ENCODE assay signal across 8 mouse cellular contexts in the genomic region with DNA sequence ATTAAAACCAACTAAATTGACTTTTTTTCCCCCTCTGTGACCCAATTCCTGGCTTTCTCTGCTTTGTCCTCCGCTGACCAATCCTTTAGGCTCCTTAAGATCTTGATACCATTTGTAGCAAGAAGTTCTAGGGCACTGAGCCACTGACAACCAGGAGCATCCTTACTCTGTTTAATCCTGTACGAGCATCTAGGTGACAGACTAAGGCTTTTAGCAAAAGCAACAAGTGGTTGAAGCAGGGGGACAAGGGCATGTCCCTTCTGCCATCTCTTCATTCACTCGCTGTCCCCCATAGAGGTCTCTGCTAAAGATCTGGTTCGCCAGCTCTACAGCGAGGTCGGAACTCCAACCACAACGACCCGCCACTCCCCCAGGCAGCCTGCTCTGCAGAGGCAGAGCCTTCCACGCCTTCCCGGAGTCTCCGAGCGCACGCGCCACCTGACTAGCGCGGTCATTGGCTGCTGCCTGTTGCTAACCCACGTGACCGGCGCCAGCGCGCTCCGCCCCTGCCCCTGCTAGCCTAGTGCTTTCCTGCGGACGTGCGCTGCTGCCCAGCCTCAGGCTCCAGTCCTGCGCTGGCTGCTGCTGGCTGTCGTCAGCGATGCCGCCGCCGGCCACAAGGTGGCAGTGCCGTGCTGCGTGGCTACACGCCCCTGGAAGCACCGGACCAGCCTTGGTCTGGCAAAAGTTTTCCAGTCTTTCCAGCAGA.
DNase-seq lines count a peak whose midpoint lies in the region; ATAC-seq lines count a peak whose summit lies in the region.

No protein-coding gene starts in this region.

- H3K36me3 ChIP-seq in hindbrain, embryonic 11.5 days (ENCODE audit: control insufficient read depth, insufficient read depth, low read length), result no peaks in the 10 kb centered on the region

- no peaks in the 10 kb centered on the region for H3K9me3 ChIP-seq in hindbrain, embryonic 11.5 days (ENCODE audit: control insufficient read depth, low read length)

- no peak overlapping the region for H3K27ac ChIP-seq in hindbrain, embryonic 11.5 days (ENCODE audit: low read depth, low read length)

- peak; percentile 97 for DNase-seq in MN1 (ENCODE audit: low spot score)
- peak; percentile 97 for DNase-seq in cerebellum, adult 9-10 months
- peak; percentile 94 to 99 for DNase-seq in frontal cortex, adult 2 months (ENCODE audit: extremely low spot score in 1 of 2, low spot score in 1 of 2)
- DNase-seq in hindbrain, embryonic 11.5 days (ENCODE audit: low spot score), result peak; percentile 99
- peak; percentile 99 for DNase-seq in layer of hippocampus, postnatal 10 days (ENCODE audit: low spot score in 2 of 2)
- DNase-seq in lung, postnatal 10 days, result peak; percentile 100
- DNase-seq in ovary, postnatal 36 days (ENCODE audit: low spot score), result peak; percentile 100
- DNase-seq in thymus, postnatal 25 days, result peak; percentile 99

- H3K4me2 ChIP-seq in hindbrain, embryonic 11.5 days (replicated peaks; ENCODE audit: low read depth, low read length), result peak overlapping the region; percentile 38

- no peak overlapping the region; the same call in 1 of the 2 replicates for H3K9ac ChIP-seq in hindbrain, embryonic 11.5 days (ENCODE audit: low read depth, low read length)

- peak overlapping the region; percentile 19 for H3K4me3 ChIP-seq in hindbrain, embryonic 11.5 days (ENCODE audit: low read depth, low read length)

- H3K27me3 ChIP-seq in hindbrain, embryonic 11.5 days (ENCODE audit: control insufficient read depth, insufficient read depth, low read length), result peaks cover 2% of the 10 kb centered on the region; the same call in 1 of the 2 replicates

- 2% methylated on average over 35 of the region's 35 CpGs for WGBS in hindbrain, embryonic 11.5 days

- ATAC-seq in hindbrain, embryonic 11.5 days (ENCODE audit: low FRiP score), result peak; percentile 97

- peaks cover 2% of the 10 kb centered on the region; the same call in 1 of the 2 replicates for H3K4me1 ChIP-seq in hindbrain, embryonic 11.5 days (replicated peaks; ENCODE audit: control insufficient read depth, insufficient read depth, low read length)
